Mouse (Mus musculus) testis, adult 2 months (tissue): Measurements from ENCODE around the gene Gpx1. TPM values are rescaled to one million over a fixed set of nuclear protein-coding genes. Genes with fewer than 3 reads are reported as not detected.
A peak's percentile ranks its signal among the peaks of the same experiment; 100 is the strongest.

Experiments
- H3K27ac ChIP-seq: fragments of 200-500 bp; 2 replicates; pipeline ENCODE4 v1.5.1; 2012; ENCODE audit warnings: low read depth, low read length; ENCODE audit not compliant: control insufficient read depth, insufficient read depth
- H3K27me3 ChIP-seq: fragments of 200-500 bp; 2 replicates; pipeline ENCODE4 v1.6.1; 2012; ENCODE audit warnings: mild to moderate bottlenecking, low read length, moderate library complexity; ENCODE audit not compliant: control insufficient read depth, insufficient read depth
- H3K36me3 ChIP-seq: fragments of 200-500 bp; 2 replicates; pipeline ENCODE4 v1.6.1; 2012; ENCODE audit warnings: mild to moderate bottlenecking, low read length; ENCODE audit not compliant: control insufficient read depth, insufficient read depth
- H3K4me1 ChIP-seq: fragments of 200-500 bp; 2 replicates; pipeline ENCODE4 v1.6.1; 2012; ENCODE audit warnings: low read length; ENCODE audit not compliant: control insufficient read depth, insufficient read depth
- H3K4me3 ChIP-seq: fragments of 200-500 bp; 2 replicates; pipeline ENCODE4 v1.5.1; 2012; ENCODE audit warnings: low read depth, mild to moderate bottlenecking, low read length, moderate library complexity, mixed read lengths; ENCODE audit not compliant: control insufficient read depth
- CTCF ChIP-seq: fragments of 200-500 bp; IDR thresholded peaks from 2 replicates; pipeline ENCODE4 v1.5.1; 2012; ENCODE audit warnings: low read depth, mild to moderate bottlenecking, inconsistent platforms, low read length, moderate library complexity; ENCODE audit not compliant: control insufficient read depth, insufficient read depth, insufficient replicate concordance
- POLR2A ChIP-seq: fragments of 200-500 bp; IDR thresholded peaks from 2 replicates; pipeline ENCODE4 v1.6.1; 2012; ENCODE audit warnings: low read depth, mild to moderate bottlenecking, inconsistent platforms, low read length, moderate library complexity; ENCODE audit not compliant: control insufficient read depth
- polyA plus RNA-seq: library from polyadenylated mRNA; depleted of rRNA; stranded (reverse); fragments of >200 nt; gene quantifications from 2 replicates; pipeline ENCODE4 v1.2.3, GENCODE M21; 2012

The Gpx1 gene
- polyA plus RNA-seq, 1 experiment = 64.0 TPM

DNA sequence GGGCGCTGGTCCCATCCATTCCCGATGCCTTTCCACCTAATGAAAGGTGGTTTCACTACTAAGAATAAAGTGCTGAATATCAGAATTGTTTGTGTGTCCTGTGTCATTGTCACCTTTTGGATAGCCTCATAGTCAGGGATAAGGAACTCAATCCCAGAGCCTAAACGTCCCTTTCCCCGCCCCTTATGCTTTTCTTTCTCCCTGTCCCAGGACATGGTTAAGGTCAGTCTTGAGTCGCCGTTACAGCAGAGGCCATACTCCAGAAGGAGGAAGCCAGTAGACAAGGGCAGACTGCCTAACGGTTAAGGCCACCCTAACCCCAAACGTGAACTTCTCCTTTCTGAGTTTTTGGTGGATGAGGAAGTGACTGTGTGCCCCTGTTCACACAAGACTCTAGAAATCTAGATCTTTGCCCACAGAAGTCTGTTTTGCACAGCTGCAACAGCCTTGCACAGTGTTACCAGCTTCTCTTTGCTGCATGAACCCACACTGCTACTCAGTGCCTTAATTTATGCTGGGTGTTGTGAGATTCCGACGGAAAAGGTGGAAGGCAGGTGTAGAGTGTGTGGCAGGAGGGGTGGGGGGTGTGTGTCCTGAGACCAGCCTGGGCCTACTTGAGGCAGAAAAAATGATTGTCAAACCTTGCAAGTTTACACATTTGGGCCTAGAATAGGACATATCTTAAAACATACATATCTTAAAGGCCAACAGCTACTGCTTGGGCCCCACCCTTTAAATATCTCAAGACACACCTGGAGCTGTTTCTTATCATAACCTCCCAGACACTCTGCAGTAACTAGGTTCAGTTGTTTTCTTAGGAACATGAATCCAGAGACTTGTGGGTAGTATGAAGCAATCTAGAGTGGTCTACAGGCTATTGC lies 1.8 kb downstream of the Gpx1 start:
- no peaks in the 10 kb centered on the region for H3K27me3 ChIP-seq
- no peak for TF ChIP-seq POLR2A
- no peak for TF ChIP-seq CTCF
- no peak overlapping the region for H3K27ac ChIP-seq
- H3K4me1 ChIP-seq = peaks cover 13% of the 10 kb centered on the region
- H3K4me3 ChIP-seq = peak overlapping the region; percentile 93; the same call in 1 of the 2 replicates
- H3K36me3 ChIP-seq = no peaks in the 10 kb centered on the region

DNA sequence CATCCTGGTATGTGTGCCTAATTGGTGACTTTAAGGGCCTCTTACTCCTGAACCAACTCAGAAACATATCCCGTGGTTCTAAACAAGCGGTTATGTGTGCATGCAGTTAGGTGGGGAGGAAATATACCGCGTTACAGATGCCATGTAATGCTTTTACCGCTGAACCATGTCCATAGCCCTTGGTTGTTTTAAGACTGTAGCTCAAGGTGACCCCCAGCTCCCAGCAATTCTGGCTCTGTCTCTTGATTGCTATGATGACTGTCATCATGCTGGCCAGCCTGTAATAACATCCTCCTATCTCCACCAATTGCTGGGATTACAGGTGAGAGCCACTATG lies 2.4 kb downstream of the Gpx1 start:
- H3K27me3 ChIP-seq = no peaks in the 10 kb centered on the region
- peaks cover 13% of the 10 kb centered on the region for H3K4me1 ChIP-seq
- H3K4me3 ChIP-seq = no peak overlapping the region
- no peaks in the 10 kb centered on the region for H3K36me3 ChIP-seq
- TF ChIP-seq CTCF = no peak
- TF ChIP-seq POLR2A = no peak
- H3K27ac ChIP-seq = no peak overlapping the region

DNA sequence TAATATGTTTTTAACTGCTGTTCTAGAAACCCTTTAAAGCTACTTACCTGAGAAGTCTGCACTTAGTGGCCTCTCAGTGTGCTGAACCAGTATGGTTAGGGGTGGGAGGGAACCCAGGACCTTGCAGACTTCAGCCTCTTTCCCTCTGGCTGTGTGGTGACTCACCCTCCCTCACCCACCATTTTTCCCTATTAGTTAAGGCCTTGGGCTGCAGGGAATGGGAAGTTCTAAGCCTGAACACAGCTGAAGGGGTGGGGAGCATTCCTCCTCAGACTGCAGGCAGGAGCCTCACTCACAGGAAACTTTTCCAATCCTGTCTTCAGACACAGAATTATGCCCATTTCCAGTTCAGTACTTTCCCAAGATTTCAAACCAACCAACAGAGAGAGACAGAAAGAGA lies 3.1 kb downstream of the Gpx1 start:
- peaks cover 15% of the 10 kb centered on the region for H3K4me1 ChIP-seq
- H3K4me3 ChIP-seq = no peak overlapping the region
- TF ChIP-seq CTCF (no peak), POLR2A (no peak)
- peak overlapping the region; percentile 61; the same call in 1 of the 2 replicates for H3K27ac ChIP-seq
- H3K36me3 ChIP-seq = no peaks in the 10 kb centered on the region
- no peaks in the 10 kb centered on the region for H3K27me3 ChIP-seq

DNA sequence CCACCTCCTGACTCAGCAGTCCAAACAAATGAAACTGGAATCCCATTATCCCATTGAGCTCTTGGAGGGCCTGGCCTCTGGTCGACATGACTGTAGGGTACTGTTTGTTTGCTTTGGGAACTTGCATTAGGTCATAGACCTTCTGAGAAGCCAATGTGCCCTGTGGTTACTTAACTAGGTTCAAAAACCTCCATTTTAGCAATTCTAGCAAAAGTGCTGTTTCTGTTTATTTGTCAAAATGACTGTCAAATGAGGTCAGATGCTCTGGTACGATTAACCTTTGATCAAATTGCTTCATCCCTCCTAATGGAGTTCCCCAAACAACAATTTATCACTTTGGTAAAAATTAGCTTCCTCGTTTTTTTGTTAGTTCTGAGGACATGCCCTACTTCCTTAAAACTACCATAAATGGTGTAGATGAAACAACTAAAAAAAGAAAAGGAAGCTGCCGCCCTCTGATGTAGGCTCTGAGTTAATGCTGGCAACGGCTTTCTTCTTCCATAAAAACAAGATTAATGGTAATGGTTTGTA lies 3.7 kb downstream of the Gpx1 start:
- H3K27me3 ChIP-seq = no peaks in the 10 kb centered on the region
- peaks cover 16% of the 10 kb centered on the region for H3K4me1 ChIP-seq
- H3K36me3 ChIP-seq = no peaks in the 10 kb centered on the region
- TF ChIP-seq CTCF (no peak), POLR2A (no peak)
- no peak overlapping the region for H3K4me3 ChIP-seq
- H3K27ac ChIP-seq = peak overlapping the region; percentile 61

DNA sequence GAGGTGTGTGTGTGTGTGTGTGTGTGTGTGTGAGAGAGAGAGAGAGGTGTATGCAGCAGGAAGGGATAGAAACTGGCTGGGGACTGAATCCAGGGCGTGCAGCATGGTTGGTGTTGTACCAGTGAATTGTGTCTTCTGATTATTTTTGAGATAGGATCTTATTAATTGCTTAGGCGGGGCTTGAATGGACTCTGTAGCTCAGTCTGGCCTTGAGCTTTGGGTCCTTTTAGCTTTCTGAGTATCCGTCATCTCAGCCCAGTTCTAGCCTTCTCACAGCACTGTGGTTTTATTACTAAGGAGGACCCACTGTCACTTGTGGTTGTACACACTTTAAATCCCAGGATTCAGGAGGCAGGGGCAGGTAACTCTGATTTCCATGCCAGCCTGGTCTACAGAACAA lies 4.6 kb downstream of the Gpx1 start:
- H3K4me3 ChIP-seq = no peak overlapping the region
- peak overlapping the region; percentile 67 for H3K27ac ChIP-seq
- H3K27me3 ChIP-seq = no peaks in the 10 kb centered on the region
- no peaks in the 10 kb centered on the region for H3K36me3 ChIP-seq
- H3K4me1 ChIP-seq = peaks cover 15% of the 10 kb centered on the region
- TF ChIP-seq POLR2A (no peak), CTCF (no peak)

DNA sequence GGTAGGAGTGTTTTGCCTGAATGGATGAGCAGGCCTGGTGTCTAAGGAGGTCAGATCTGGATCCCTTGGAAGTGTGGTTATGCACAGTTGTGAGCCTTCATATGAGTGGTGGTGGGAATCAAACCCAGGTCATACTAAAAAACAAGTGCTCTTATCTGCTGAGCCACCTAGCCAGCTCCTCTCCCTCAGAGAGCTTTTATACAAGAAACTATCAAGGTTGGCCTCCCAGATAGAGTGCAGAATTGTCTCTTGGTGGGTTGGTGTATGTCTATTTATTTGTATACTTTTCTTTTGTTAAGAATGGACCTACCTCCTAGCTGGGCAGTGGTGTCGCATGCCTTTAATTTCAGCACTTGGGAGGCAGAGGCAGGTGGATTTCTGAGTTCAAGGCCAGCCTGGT lies 5.1 kb downstream of the Gpx1 start:
- Histone ChIP-seq H3K36me3 (no peaks in the 10 kb centered on the region), H3K4me1 (peaks cover 15% of the 10 kb centered on the region), H3K27me3 (no peaks in the 10 kb centered on the region), H3K27ac (no peak overlapping the region), H3K4me3 (no peak overlapping the region)
- TF ChIP-seq CTCF (no peak), POLR2A (no peak)

DNA sequence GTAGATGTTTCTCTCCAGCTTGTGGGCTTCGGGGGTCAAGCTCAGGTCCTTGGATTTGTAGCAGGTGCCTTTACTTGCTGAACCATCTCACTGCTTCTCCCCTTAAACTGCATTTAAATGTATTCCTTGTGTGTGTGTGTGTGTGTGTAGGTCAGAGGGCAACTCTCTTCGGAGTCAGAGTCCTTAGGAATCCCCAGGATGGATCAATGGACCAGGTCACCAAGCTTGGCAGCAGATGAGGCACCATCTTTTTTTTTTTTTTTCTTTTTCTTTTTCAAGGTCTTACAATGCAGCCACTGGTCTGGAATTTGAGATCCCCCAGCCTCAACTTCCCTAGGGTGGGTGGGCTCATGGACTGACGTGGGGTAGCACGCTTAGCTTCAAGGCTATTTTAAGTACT lies 5.8 kb downstream of the Gpx1 start:
- H3K4me1 ChIP-seq = peaks cover 15% of the 10 kb centered on the region
- H3K36me3 ChIP-seq = no peaks in the 10 kb centered on the region
- no peak overlapping the region for H3K4me3 ChIP-seq
- no peak overlapping the region for H3K27ac ChIP-seq
- TF ChIP-seq POLR2A (no peak), CTCF (no peak)
- no peaks in the 10 kb centered on the region for H3K27me3 ChIP-seq
